Mouse (Mus musculus) intestine, embryonic 16.5 days (tissue): Measurements from ENCODE around the gene March2. TPM values are rescaled to one million over a fixed set of nuclear protein-coding genes. Genes with fewer than 3 reads are reported as not detected.
"Not testable (repeated sequence)": the region's sequence is repeated elsewhere in the genome, so short reads cannot be mapped to it uniquely, and the experiment has no call there.

Experiments
- ATAC-seq: fragments of 200-750 bp; cut with Nextera tagmentation; 2 replicates; pipeline ENCODE4 v1.8.0; 2017; ENCODE audit warnings: moderate TSS enrichment, moderate library complexity
- H3K27ac ChIP-seq: fragments of 300-500 bp; sonication (generic); 2 replicates; pipeline ENCODE4 v1.5.1; 2014; ENCODE audit warnings: mild to moderate bottlenecking, low read length
- H3K27me3 ChIP-seq: fragments of 300-500 bp; sonication (generic); replicated peaks from 2 replicates; pipeline ENCODE4 v1.6.1; 2014; ENCODE audit warnings: low read length, control low read depth, mixed read lengths; ENCODE audit not compliant: control insufficient read depth, insufficient read depth
- H3K36me3 ChIP-seq: fragments of 300-500 bp; sonication (generic); 2 replicates; pipeline ENCODE4 v1.6.1; 2014; ENCODE audit warnings: low read length, control low read depth; ENCODE audit not compliant: control insufficient read depth, insufficient read depth
- H3K4me1 ChIP-seq: fragments of 300-500 bp; sonication (generic); 2 replicates; pipeline ENCODE4 v1.6.1; 2014; ENCODE audit warnings: low read length, control low read depth, mixed read lengths; ENCODE audit not compliant: control insufficient read depth, insufficient read depth
- H3K4me2 ChIP-seq: fragments of 300-500 bp; sonication (generic); 2 replicates; pipeline ENCODE4 v1.6.1; 2014; ENCODE audit warnings: low read depth, low read length, control low read depth
- H3K4me3 ChIP-seq: fragments of 300-500 bp; sonication (generic); 2 replicates; pipeline ENCODE4 v1.5.1; 2014; ENCODE audit warnings: mild to moderate bottlenecking, low read length
- H3K9ac ChIP-seq: fragments of 300-500 bp; sonication (generic); 2 replicates; pipeline ENCODE4 v1.6.1; 2014; ENCODE audit warnings: low read depth, low read length
- H3K9me3 ChIP-seq: fragments of 300-500 bp; sonication (generic); 2 replicates; pipeline ENCODE4 v1.6.1; 2016; ENCODE audit warnings: low read length, control low read depth; ENCODE audit not compliant: control insufficient read depth
- WGBS: fragments of 180-500 bp; shearing (Covaris S2); extraction: QIAGEN DNeasy Blood & Tissue Kit; methylation state at CpG from one replicate; pipeline ENCODE4 v1.1.7; 2014; 5-methylcytosine and 5-hydroxymethylcytosine counted together
- polyA plus RNA-seq: library from polyadenylated mRNA; unstranded; fragments of >200 nt; fragmentation: Nextera tagmentation; extraction: Ambion mirVana; gene quantifications from 2 replicates; pipeline ENCODE4 v1.2.1, GENCODE M21; 2015

The March2 gene
- polyA plus RNA-seq, 1 experiment from 2014 or later, result 54.7 TPM

DNA sequence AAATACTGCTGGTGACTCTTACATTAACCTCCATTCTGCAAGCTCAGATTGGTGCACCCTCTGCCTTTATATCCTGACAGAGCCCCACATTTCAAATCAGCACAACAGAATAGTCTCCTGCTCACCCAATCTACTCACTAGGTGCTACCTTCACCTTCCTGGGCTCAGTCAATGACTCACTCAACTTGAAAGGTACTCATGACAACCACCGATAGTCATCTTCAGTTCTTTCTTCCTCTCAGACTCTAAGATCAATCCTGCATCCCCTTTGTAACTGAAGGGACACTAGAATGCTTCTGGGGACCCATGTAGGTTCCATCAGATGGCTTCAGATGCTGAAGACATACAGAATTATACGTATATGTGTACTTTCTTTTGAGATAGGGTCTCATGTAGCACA is 33.8 kb upstream of the March2 start:
- H3K4me1 ChIP-seq, result peaks cover 22% of the 10 kb centered on the region
- WGBS, result 92% methylated on average over 2 of the region's 2 CpGs
- no peaks in the 10 kb centered on the region for H3K27me3 ChIP-seq
- ATAC-seq, result no peak
- no peaks in the 10 kb centered on the region for H3K9me3 ChIP-seq
- H3K27ac ChIP-seq, result no peak overlapping the region
- no peak overlapping the region for H3K4me2 ChIP-seq
- peaks cover 8% of the 10 kb centered on the region for H3K36me3 ChIP-seq
- H3K4me3 ChIP-seq, result no peak overlapping the region
- no peak overlapping the region for H3K9ac ChIP-seq

DNA sequence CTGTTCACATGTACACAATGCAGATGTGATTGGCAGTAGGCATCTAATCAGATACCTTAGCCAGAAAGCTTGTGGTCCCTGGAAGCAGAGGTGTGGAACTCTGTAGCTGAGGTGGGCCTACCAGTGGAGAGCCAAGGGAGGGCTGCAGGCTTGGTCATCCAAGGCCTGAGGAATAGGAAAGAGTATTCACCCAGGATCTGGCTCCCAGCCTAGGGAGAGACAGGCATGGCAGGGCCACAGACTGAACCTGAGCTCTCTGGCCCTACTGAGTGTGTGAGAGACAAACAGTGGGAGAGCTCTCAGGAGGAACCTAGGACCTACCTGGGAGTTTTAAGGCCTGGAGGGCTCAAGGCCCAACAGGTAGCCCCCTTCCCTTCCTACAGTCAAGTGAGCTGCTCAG is 32.7 kb upstream of the March2 start:
- H3K27ac ChIP-seq, result no peak overlapping the region
- no peak overlapping the region for H3K4me2 ChIP-seq
- ATAC-seq, result no peak
- H3K36me3 ChIP-seq, result peaks cover 8% of the 10 kb centered on the region
- no peak overlapping the region for H3K4me3 ChIP-seq
- no peaks in the 10 kb centered on the region for H3K27me3 ChIP-seq
- peaks cover 11% of the 10 kb centered on the region for H3K4me1 ChIP-seq
- no peak overlapping the region for H3K9ac ChIP-seq
- H3K9me3 ChIP-seq, result no peaks in the 10 kb centered on the region

DNA sequence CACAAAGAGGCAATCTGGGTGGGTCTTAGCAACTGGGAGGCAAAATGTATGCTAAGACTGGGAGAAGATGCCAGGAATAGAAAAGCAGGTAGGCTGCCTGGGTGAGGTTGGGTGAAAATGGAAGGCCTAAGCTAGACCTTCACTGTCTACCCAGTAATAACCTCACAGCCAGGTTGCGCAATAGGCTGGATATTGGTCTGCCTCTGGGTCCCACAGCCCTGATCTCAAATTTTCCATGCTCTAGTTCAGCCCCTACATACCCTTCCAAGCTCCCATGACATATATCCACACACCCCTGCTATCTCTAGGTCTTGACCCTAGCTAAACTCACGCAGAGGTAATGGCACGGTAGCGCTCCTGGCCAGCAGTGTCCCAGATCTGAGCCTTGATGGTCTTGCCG is 31.0 kb upstream of the March2 start:
- H3K4me1 ChIP-seq, result no peaks in the 10 kb centered on the region
- H3K27me3 ChIP-seq, result no peaks in the 10 kb centered on the region
- no peak overlapping the region for H3K4me2 ChIP-seq
- WGBS, result 96% methylated on average over 5 of the region's 5 CpGs
- no peak overlapping the region for H3K27ac ChIP-seq
- peaks cover 11% of the 10 kb centered on the region for H3K36me3 ChIP-seq
- no peak for ATAC-seq
- H3K9ac ChIP-seq, result no peak overlapping the region
- H3K9me3 ChIP-seq, result no peaks in the 10 kb centered on the region
- H3K4me3 ChIP-seq, result no peak overlapping the region

DNA sequence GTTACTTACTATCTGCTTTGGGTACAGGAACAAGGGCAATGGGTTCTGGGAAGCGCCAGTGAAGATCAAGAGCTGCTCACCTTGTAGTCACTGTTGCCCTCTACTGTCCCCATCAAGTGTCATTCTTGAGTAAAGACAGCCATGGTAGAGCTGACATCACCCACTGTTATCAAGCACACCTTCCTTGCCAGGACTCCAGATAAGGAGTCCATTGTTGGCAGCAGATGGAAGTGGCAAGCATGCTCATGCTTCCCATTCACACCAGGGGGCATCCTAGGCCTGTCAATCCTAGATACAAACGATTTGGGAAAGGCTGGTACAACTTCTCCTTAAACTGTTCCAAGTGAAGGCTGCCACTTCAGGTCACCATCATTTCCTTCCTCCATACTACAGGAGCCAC is 27.5 kb upstream of the March2 start:
- Histone ChIP-seq H3K9me3 (peaks cover 7% of the 10 kb centered on the region; the same call in 1 of the 2 replicates), H3K4me1 (no peaks in the 10 kb centered on the region), H3K9ac (no peak overlapping the region), H3K27me3 (no peaks in the 10 kb centered on the region), H3K4me2 (no peak overlapping the region), H3K4me3 (no peak overlapping the region), H3K27ac (no peak overlapping the region), H3K36me3 (peaks cover 11% of the 10 kb centered on the region)
- 75% methylated on average over 2 of the region's 2 CpGs for WGBS
- ATAC-seq, result peak; percentile 69

DNA sequence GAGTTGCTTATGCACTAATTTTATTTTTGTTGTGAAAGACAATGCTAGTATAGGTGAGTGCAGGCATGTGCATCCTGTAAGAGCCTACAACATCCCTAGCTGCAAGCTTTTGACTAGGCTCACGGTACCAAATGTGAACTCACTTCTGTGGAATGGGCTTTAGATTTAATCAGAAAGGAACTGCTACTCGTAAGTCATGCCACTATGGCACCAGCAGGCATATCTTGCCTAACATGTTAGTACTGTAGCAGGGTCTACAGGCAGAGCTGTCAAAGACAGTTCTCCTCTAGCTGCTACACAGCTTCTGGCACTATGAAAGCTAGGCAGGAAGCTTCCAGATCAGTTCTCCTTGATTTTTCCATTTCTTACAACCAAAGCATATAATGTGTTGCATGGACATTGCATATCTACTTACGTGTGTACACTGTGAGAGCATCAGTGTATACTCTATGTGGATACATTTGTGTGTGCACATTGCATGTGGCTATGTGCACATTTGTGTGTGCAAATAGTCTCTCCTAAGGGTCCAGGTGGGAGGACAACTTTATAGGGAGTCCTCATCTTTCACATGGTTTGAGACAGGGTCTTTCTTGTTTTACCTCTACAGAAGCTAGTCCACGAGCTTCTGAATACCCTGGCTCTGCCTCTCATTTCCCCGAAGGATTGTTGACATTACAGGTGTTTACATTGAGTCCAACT is 26.4 kb upstream of the March2 start:
- Histone ChIP-seq H3K9ac (no peak overlapping the region), H3K9me3 (peaks cover 7% of the 10 kb centered on the region; the same call in 1 of the 2 replicates), H3K4me2 (no peak overlapping the region), H3K36me3 (peaks cover 11% of the 10 kb centered on the region; the same call in 1 of the 2 replicates), H3K27me3 (no peaks in the 10 kb centered on the region), H3K4me3 (no peak overlapping the region), H3K4me1 (no peaks in the 10 kb centered on the region), H3K27ac (no peak overlapping the region)
- ATAC-seq, result no peak
- WGBS, result 70% methylated on average over 5 of the region's 5 CpGs

DNA sequence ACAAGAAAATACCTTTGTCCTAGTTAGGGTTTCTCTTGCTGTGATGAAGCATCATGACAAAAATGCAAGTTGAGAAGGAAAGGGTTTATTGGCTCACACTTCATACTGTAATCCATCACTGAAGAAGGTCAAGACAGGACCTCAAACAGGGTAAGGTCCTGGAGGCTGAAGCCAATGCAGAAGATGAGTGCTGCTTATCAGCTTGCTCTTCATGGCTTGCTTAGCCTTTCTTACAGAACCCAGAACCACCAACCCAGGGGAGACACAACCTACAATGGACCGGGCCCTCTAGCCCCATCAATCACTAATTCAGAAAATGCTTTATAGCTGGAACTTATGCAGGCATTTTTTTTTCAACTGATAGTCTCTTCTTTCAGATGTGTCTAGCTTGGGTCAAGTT is 23.9 kb upstream of the March2 start:
- H3K9me3 ChIP-seq, result peaks cover 7% of the 10 kb centered on the region; the same call in 1 of the 2 replicates
- H3K27me3 ChIP-seq, result no peaks in the 10 kb centered on the region
- no peak overlapping the region for H3K4me2 ChIP-seq
- peaks cover 3% of the 10 kb centered on the region; the same call in 1 of the 2 replicates for H3K36me3 ChIP-seq
- H3K4me3 ChIP-seq, result no peak overlapping the region
- ATAC-seq, result no peak
- H3K9ac ChIP-seq, result no peak overlapping the region
- WGBS, result 93% methylated on average over 1 of the region's 1 CpGs
- H3K4me1 ChIP-seq, result no peaks in the 10 kb centered on the region
- H3K27ac ChIP-seq, result no peak overlapping the region

DNA sequence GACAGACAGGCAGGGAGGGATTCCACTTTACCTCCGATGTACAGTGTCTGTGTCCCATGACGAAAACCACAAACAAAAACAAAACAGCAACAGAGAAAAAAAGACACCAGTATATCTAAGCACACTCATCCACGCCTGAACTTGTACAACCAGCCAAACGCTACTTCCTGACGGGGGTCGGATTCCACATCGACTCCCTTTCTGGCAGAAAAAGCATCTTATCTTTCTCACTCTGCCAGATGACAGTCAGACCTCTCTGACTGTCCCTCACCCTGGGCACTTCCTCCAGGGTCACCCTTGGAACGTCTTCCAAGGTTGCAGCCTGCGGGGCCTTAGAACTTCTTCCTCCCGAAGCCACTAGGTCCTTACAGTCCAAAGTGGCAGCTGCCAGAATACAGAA is 15.1 kb upstream of the March2 start:
- not testable (repeated sequence) for H3K9me3 ChIP-seq, ATAC-seq, H3K27me3 ChIP-seq, H3K27ac ChIP-seq, H3K4me1 ChIP-seq, H3K9ac ChIP-seq, H3K4me2 ChIP-seq, H3K4me3 ChIP-seq, H3K36me3 ChIP-seq
- WGBS, result 74% methylated on average over 10 of the region's 10 CpGs

DNA sequence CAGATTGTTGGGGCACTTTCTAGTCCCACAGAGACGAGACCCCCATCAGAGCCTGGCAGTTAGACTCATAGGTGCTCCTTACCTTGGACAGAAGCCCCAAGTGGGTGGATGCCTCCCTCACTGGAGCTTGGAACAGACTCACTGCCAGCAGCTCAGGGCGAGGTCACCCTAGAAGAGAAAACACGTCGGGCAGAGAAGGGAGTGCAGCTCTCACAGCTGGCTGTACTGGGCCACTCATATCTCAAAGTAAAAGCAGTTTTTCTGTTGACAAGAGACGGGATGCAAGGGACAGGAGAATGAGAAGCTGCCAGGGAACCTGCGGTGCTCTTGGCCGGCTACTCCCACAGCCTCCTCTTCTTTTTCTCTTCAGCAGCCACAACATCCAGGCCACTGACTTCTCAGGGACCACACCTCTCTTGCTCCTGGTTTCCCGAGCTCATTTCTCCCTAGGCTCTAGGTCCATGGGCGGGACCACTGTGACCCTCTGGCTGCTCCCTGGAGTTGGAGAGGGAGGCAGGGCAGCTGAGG is 14.2 kb upstream of the March2 start:
- H3K9me3 ChIP-seq, H3K27me3 ChIP-seq, H3K36me3 ChIP-seq, H3K4me3 ChIP-seq, H3K9ac ChIP-seq, H3K27ac ChIP-seq, H3K4me2 ChIP-seq, H3K4me1 ChIP-seq, ATAC-seq: not testable (repeated sequence)
- 64% methylated on average over 9 of the region's 9 CpGs for WGBS

DNA sequence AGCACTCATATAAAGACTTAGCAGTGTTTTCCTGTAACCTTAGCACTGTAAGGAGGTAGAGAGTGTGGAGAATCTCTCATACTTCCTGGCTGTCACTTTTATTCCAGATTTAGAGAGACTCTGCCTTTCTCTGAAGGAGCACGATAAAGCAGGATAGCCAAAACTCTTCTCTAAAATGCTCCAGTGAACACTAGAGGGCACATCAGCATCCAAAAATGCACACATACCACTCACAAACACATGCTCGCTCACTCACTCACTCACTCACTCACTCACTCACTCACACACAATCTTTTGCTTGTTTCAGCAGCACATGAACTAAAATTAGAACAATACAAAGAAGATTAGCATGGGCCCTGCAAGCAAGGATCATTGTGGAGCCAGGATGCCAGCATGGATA is 10.7 kb upstream of the March2 start:
- WGBS, result 68% methylated on average over 2 of the region's 2 CpGs

DNA sequence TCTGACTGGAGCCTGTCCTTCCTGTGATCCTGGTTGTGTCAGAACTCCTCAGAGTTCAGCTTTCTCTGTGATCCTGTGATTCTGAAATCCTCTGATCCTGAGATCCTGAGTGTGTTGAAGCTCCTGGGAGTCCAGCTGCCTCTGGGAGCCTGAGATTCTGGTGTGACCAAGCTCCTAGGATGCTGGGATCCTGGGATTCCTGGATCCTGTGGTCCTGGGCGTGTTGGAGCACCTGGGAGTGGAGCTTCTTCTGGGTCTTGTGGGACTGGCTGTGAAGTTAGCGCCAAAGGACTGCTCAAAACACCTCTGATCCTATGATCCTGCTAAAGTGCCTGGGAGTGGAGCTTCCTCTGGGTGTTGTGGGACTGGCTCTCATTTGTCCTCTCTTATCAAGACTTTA is 9.9 kb upstream of the March2 start:
- Histone ChIP-seq H3K27me3 (no peaks in the 10 kb centered on the region), H3K4me3 (no peak overlapping the region), H3K9ac (no peak overlapping the region), H3K36me3 (no peaks in the 10 kb centered on the region), H3K27ac (no peak overlapping the region), H3K4me2 (no peak overlapping the region), H3K4me1 (no peaks in the 10 kb centered on the region), H3K9me3 (no peaks in the 10 kb centered on the region)
- no peak for ATAC-seq
- 75% methylated on average over 2 of the region's 2 CpGs for WGBS

More for the DNA sequence above, 10.7 kb upstream of the March2 start:
- no peaks in the 10 kb centered on the region for H3K36me3 ChIP-seq
- H3K27me3 ChIP-seq, result no peaks in the 10 kb centered on the region
- H3K4me2 ChIP-seq, result no peak overlapping the region
- H3K27ac ChIP-seq, result no peak overlapping the region
- no peaks in the 10 kb centered on the region for H3K4me1 ChIP-seq
- ATAC-seq, result no peak
- H3K9me3 ChIP-seq, result no peaks in the 10 kb centered on the region
- H3K4me3 ChIP-seq, result no peak overlapping the region
- no peak overlapping the region for H3K9ac ChIP-seq
